Mouse (Mus musculus): ENCODE measurements around the gene Papln.
A peak's percentile ranks its signal among the peaks of the same experiment; 100 is the strongest.

The Papln gene

GRCm38 (mm10) chr12:83763311-83764043 lies at the start of gene Papln:
Gene Papln, plus strand, starts transcription at chr12:83763634.
- peak; percentile 40 for DNase-seq

GRCm38 (mm10) chr12:83713749-83714148 lies 49.7 kb upstream of the Papln start:
- peak; percentile 84 for DNase-seq

GRCm38 (mm10) chr12:83716416-83717184 lies 46.8 kb upstream of the Papln start:
- no peak for DNase-seq

- DNase-seq, result no peak
Observed at GRCm38 (mm10) chr12:83719431-83719830, 44.0 kb upstream of the Papln start.

GRCm38 (mm10) chr12:83721281-83721680 lies 42.2 kb upstream of the Papln start:
- peak; percentile 26 for DNase-seq

GRCm38 (mm10) chr12:83723037-83723436 lies 40.4 kb upstream of the Papln start:
- no peak for DNase-seq

GRCm38 (mm10) chr12:83726510-83727308 lies 36.7 kb upstream of the Papln start:
- peak; percentile 56 for DNase-seq

GRCm38 (mm10) chr12:83732225-83732624 lies 31.2 kb upstream of the Papln start:
- no peak for DNase-seq

GRCm38 (mm10) chr12:83734047-83734446 lies 29.4 kb upstream of the Papln start:
- peak; percentile 19 for DNase-seq

- DNase-seq, result no peak
Observed at GRCm38 (mm10) chr12:83736236-83736635, 27.2 kb upstream of the Papln start.

- no peak for DNase-seq
Observed at GRCm38 (mm10) chr12:83738651-83739050, 24.8 kb upstream of the Papln start.

GRCm38 (mm10) chr12:83741722-83742121 lies 21.7 kb upstream of the Papln start:
- DNase-seq, result no peak

GRCm38 (mm10) chr12:83742834-83743233 lies 20.6 kb upstream of the Papln start:
- DNase-seq, result no peak

GRCm38 (mm10) chr12:83743712-83744111 lies 19.7 kb upstream of the Papln start:
- no peak for DNase-seq

- DNase-seq, result no peak
Observed at GRCm38 (mm10) chr12:83749186-83749585, 14.2 kb upstream of the Papln start.

- DNase-seq, result no peak
Observed at GRCm38 (mm10) chr12:83752495-83752894, 10.9 kb upstream of the Papln start.

- DNase-seq, result no peak
Observed at GRCm38 (mm10) chr12:83758735-83759134, 4.7 kb upstream of the Papln start.

- DNase-seq, result no peak
Observed at GRCm38 (mm10) chr12:83760201-83760600, 3.2 kb upstream of the Papln start.

GRCm38 (mm10) chr12:83762706-83763105 lies 728 bp upstream of the Papln start:
- DNase-seq, result peak; percentile 50

GRCm38 (mm10) chr12:83764044-83764365 lies 571 bp downstream of the Papln start:
- DNase-seq, result peak; percentile 55

GRCm38 (mm10) chr12:83764519-83764918 lies 1.1 kb downstream of the Papln start:
- DNase-seq, result no peak

- no peak for DNase-seq
Observed at GRCm38 (mm10) chr12:83765965-83766603, 2.6 kb downstream of the Papln start.

- DNase-seq, result peak; percentile 20
Observed at GRCm38 (mm10) chr12:83767833-83768232, 4.4 kb downstream of the Papln start.
